Mouse (Mus musculus): ENCODE measurements around the gene Ssb. TPM values are rescaled to one million over a fixed set of nuclear protein-coding genes. Genes with fewer than 3 reads are reported as not detected.

Ssb gene
- 396 and 412 TPM in 2 replicates for polyA plus RNA-seq (2015; fragmentation: Nextera tagmentation; extraction: Ambion mirVana)

- WGBS = 0% methylated on average over 60 of the region's 66 CpGs
- peaks cover 9% of the 10 kb centered on the region for H3K4me1 ChIP-seq
- H3K9me3 ChIP-seq = no peaks in the 10 kb centered on the region
- H3K36me3 ChIP-seq = peaks cover 15% of the 10 kb centered on the region; the same call in 1 of the 2 replicates
- no peaks in the 10 kb centered on the region for H3K27me3 ChIP-seq
- H3K27ac ChIP-seq = peak within 1 kb of the TSS; percentile 94
- peak; percentile 93 for ATAC-seq (ENCODE audit: insufficient number of reproducible peaks, insufficient read depth, low FRiP score, low TSS enrichment, low read depth)
- H3K9ac ChIP-seq = peak within 1 kb of the TSS; percentile 100
- H3K4me3 ChIP-seq = peak within 1 kb of the TSS; percentile 100
- H3K4me2 ChIP-seq = peak within 1 kb of the TSS; percentile 66
Measured at GRCm38 (mm10) chr2:69861485-69862091, at the start of gene Ssb. Gene Ssb (plus strand): TSS chr2:69861562.

- Histone ChIP-seq H3K36me3 (no peaks in the 10 kb centered on the region), H3K4me2 (no peak overlapping the region), H3K27me3 (no peaks in the 10 kb centered on the region), H3K4me3 (no peak overlapping the region), H3K9ac (no peak overlapping the region), H3K9me3 (no peaks in the 10 kb centered on the region), H3K27ac (no peak overlapping the region), H3K4me1 (0 out of 2 replicates have a peak, but pooled peaks cover 2% of the 10 kb centered on the region)
- 87% methylated on average over 5 of the region's 5 CpGs for WGBS
- ATAC-seq (ENCODE audit: insufficient number of reproducible peaks, insufficient read depth, low FRiP score, low TSS enrichment, low read depth) = no peak
Measured at GRCm38 (mm10) chr2:69816575-69816974, 44.8 kb upstream of the Ssb start.

GRCm38 (mm10) chr2:69818350-69819085 lies 42.8 kb upstream of the Ssb start:
- H3K4me3 ChIP-seq = no peak overlapping the region
- H3K27ac ChIP-seq = no peak overlapping the region
- H3K9ac ChIP-seq = no peak overlapping the region
- no peak for ATAC-seq (ENCODE audit: insufficient number of reproducible peaks, insufficient read depth, low FRiP score, low TSS enrichment, low read depth)
- no peak overlapping the region for H3K4me2 ChIP-seq
- 68% methylated on average over 9 of the region's 9 CpGs for WGBS
- H3K4me1 ChIP-seq = peaks cover 3% of the 10 kb centered on the region; the same call in 1 of the 2 replicates
- H3K27me3 ChIP-seq = no peaks in the 10 kb centered on the region
- no peaks in the 10 kb centered on the region for H3K36me3 ChIP-seq
- no peaks in the 10 kb centered on the region for H3K9me3 ChIP-seq

- no peaks in the 10 kb centered on the region for H3K27me3 ChIP-seq
- H3K4me2 ChIP-seq = no peak overlapping the region
- H3K9me3 ChIP-seq = no peaks in the 10 kb centered on the region
- no peak for ATAC-seq (ENCODE audit: insufficient number of reproducible peaks, insufficient read depth, low FRiP score, low TSS enrichment, low read depth)
- no peak overlapping the region for H3K4me3 ChIP-seq
- no peak overlapping the region for H3K9ac ChIP-seq
- H3K36me3 ChIP-seq = peaks cover 8% of the 10 kb centered on the region
- 60% methylated on average over 1 of the region's 1 CpGs for WGBS
- H3K4me1 ChIP-seq = peaks cover 16% of the 10 kb centered on the region
- H3K27ac ChIP-seq = no peak overlapping the region
Measured at GRCm38 (mm10) chr2:69820201-69820600, 41.2 kb upstream of the Ssb start.

- peak within 1 kb of the TSS; percentile 93 for H3K9ac ChIP-seq
- no peak for ATAC-seq (ENCODE audit: insufficient number of reproducible peaks, insufficient read depth, low FRiP score, low TSS enrichment, low read depth)
- H3K27me3 ChIP-seq = no peaks in the 10 kb centered on the region
Measured at GRCm38 (mm10) chr2:69821711-69822110, 39.7 kb upstream of the Ssb start, which contains the start of gene Klhl23. Gene Klhl23 (plus strand): TSS chr2:69821944.

GRCm38 (mm10) chr2:69822361-69823128 lies 38.8 kb upstream of the Ssb start:
- H3K4me3 ChIP-seq = peak overlapping the region; percentile 82
- H3K4me2 ChIP-seq = peak overlapping the region; percentile 74
- peak overlapping the region; percentile 95 for H3K27ac ChIP-seq
- peak overlapping the region; percentile 93 for H3K9ac ChIP-seq
- peaks cover 20% of the 10 kb centered on the region for H3K36me3 ChIP-seq
- no peaks in the 10 kb centered on the region for H3K9me3 ChIP-seq
- ATAC-seq (ENCODE audit: insufficient number of reproducible peaks, insufficient read depth, low FRiP score, low TSS enrichment, low read depth) = peak; percentile 76
- H3K27me3 ChIP-seq = no peaks in the 10 kb centered on the region
- H3K4me1 ChIP-seq = peaks cover 16% of the 10 kb centered on the region
- WGBS = under 1% methylated on average over 65 of the region's 80 CpGs

More at GRCm38 (mm10) chr2:69821711-69822110, 39.7 kb upstream of the Ssb start, which contains the start of gene Klhl23:
- peaks cover 16% of the 10 kb centered on the region for H3K4me1 ChIP-seq
- peak within 1 kb of the TSS; percentile 74 for H3K4me2 ChIP-seq
- H3K27ac ChIP-seq = peak within 1 kb of the TSS; percentile 95
- WGBS = 11% methylated on average over 8 of the region's 8 CpGs
- H3K4me3 ChIP-seq = peak within 1 kb of the TSS; percentile 82
- no peaks in the 10 kb centered on the region for H3K9me3 ChIP-seq
- H3K36me3 ChIP-seq = peaks cover 17% of the 10 kb centered on the region

GRCm38 (mm10) chr2:69823129-69823677 lies 38.2 kb upstream of the Ssb start:
- H3K9ac ChIP-seq = peak overlapping the region; percentile 93
- no peaks in the 10 kb centered on the region for H3K9me3 ChIP-seq
- H3K4me1 ChIP-seq = peaks cover 16% of the 10 kb centered on the region
- H3K4me3 ChIP-seq = peak overlapping the region; percentile 82
- peak overlapping the region; percentile 95 for H3K27ac ChIP-seq
- 2% methylated on average over 42 of the region's 45 CpGs for WGBS
- no peaks in the 10 kb centered on the region for H3K27me3 ChIP-seq
- peak overlapping the region; percentile 74 for H3K4me2 ChIP-seq
- H3K36me3 ChIP-seq = peaks cover 20% of the 10 kb centered on the region
- ATAC-seq (ENCODE audit: insufficient number of reproducible peaks, insufficient read depth, low FRiP score, low TSS enrichment, low read depth) = peak; percentile 65; the same call in 1 of the 2 replicates

- Histone ChIP-seq H3K27me3 (no peaks in the 10 kb centered on the region), H3K27ac (no peak overlapping the region), H3K4me2 (no peak overlapping the region), H3K9me3 (no peaks in the 10 kb centered on the region), H3K4me3 (no peak overlapping the region), H3K9ac (no peak overlapping the region), H3K36me3 (peaks cover 43% of the 10 kb centered on the region), H3K4me1 (peaks cover 16% of the 10 kb centered on the region)
- ATAC-seq (ENCODE audit: insufficient number of reproducible peaks, insufficient read depth, low FRiP score, low TSS enrichment, low read depth) = no peak
- WGBS = 78% methylated on average over 10 of the region's 10 CpGs
Measured at GRCm38 (mm10) chr2:69825898-69826297, 35.5 kb upstream of the Ssb start.

GRCm38 (mm10) chr2:69826380-69826779 lies 35.0 kb upstream of the Ssb start:
- H3K4me2 ChIP-seq = no peak overlapping the region
- H3K4me1 ChIP-seq = peaks cover 16% of the 10 kb centered on the region
- no peaks in the 10 kb centered on the region for H3K27me3 ChIP-seq
- no peak overlapping the region for H3K27ac ChIP-seq
- 78% methylated on average over 2 of the region's 2 CpGs for WGBS
- H3K9ac ChIP-seq = no peak overlapping the region
- no peaks in the 10 kb centered on the region for H3K9me3 ChIP-seq
- no peak overlapping the region for H3K4me3 ChIP-seq
- peaks cover 48% of the 10 kb centered on the region for H3K36me3 ChIP-seq
- ATAC-seq (ENCODE audit: insufficient number of reproducible peaks, insufficient read depth, low FRiP score, low TSS enrichment, low read depth) = no peak

- no peak overlapping the region for H3K4me2 ChIP-seq
- peaks cover 58% of the 10 kb centered on the region for H3K36me3 ChIP-seq
- H3K9ac ChIP-seq = no peak overlapping the region
- H3K27me3 ChIP-seq = no peaks in the 10 kb centered on the region
- WGBS = 52% methylated on average over 7 of the region's 7 CpGs
- ATAC-seq (ENCODE audit: insufficient number of reproducible peaks, insufficient read depth, low FRiP score, low TSS enrichment, low read depth) = no peak
- peaks cover 13% of the 10 kb centered on the region for H3K4me1 ChIP-seq
- H3K27ac ChIP-seq = no peak overlapping the region
- H3K9me3 ChIP-seq = no peaks in the 10 kb centered on the region
- H3K4me3 ChIP-seq = no peak overlapping the region
Measured at GRCm38 (mm10) chr2:69828031-69828430, 33.3 kb upstream of the Ssb start.

- Histone ChIP-seq H3K4me1 (0 out of 2 replicates have a peak, but pooled peaks cover under 1% of the 10 kb centered on the region), H3K27me3 (no peaks in the 10 kb centered on the region), H3K27ac (no peak overlapping the region), H3K9ac (no peak overlapping the region), H3K4me2 (no peak overlapping the region), H3K4me3 (no peak overlapping the region), H3K9me3 (no peaks in the 10 kb centered on the region), H3K36me3 (peaks cover 68% of the 10 kb centered on the region)
- 91% methylated on average over 2 of the region's 2 CpGs for WGBS
- ATAC-seq (ENCODE audit: insufficient number of reproducible peaks, insufficient read depth, low FRiP score, low TSS enrichment, low read depth) = no peak
Measured at GRCm38 (mm10) chr2:69829680-69830079, 31.7 kb upstream of the Ssb start.

All from embryonic facial prominence, embryonic 13.5 days (tissue).